8 mouse cellular contexts compared by ENCODE assay signal in genomic region chrX:70384917-70385275, GRCm38 (mm10). TPM values are rescaled to one million over a fixed set of nuclear protein-coding genes. Genes with fewer than 3 reads are reported as not detected.
DNase-seq lines count a peak whose midpoint lies in the region; ATAC-seq and TF ChIP-seq lines count a peak whose summit lies in the region.

No protein-coding gene starts in this region.

- TF ChIP-seq CTCF in left cerebral cortex, adult 2 months (IDR thresholded peaks at IDR 0.05): no peak

- H3K4me3 ChIP-seq in left cerebral cortex, adult 2 months: peak overlapping the region; percentile 54
- peak overlapping the region; percentile 50 for H3K4me3 ChIP-seq in embryonic facial prominence, embryonic 12.5 days
- peak overlapping the region; percentile 49 for H3K4me3 ChIP-seq in intestine, embryonic 15.5 days (replicated peaks)
- H3K4me3 ChIP-seq in neural tube, embryonic 12.5 days: peak overlapping the region; percentile 47

- peak overlapping the region; percentile 81 for H3K27ac ChIP-seq in left cerebral cortex, adult 2 months
- H3K27ac ChIP-seq in embryonic facial prominence, embryonic 12.5 days: peak overlapping the region; percentile 79; the same call in 1 of the 2 replicates
- H3K27ac ChIP-seq in intestine, embryonic 15.5 days: peak overlapping the region; percentile 66; the same call in 1 of the 2 replicates
- H3K27ac ChIP-seq in neural tube, embryonic 12.5 days: no peak overlapping the region

- 58% methylated on average over 3 of the region's 3 CpGs for WGBS in embryonic facial prominence, embryonic 12.5 days
- WGBS in intestine, embryonic 15.5 days: 54% methylated on average over 3 of the region's 3 CpGs
- WGBS in neural tube, embryonic 12.5 days: 49% methylated on average over 3 of the region's 3 CpGs

- H3K4me2 ChIP-seq in embryonic facial prominence, embryonic 12.5 days (replicated peaks): peak overlapping the region; percentile 49
- peak overlapping the region; percentile 52 for H3K4me2 ChIP-seq in intestine, embryonic 15.5 days (replicated peaks)
- H3K4me2 ChIP-seq in neural tube, embryonic 12.5 days (replicated peaks): peak overlapping the region; percentile 61

- intact Hi-C loops in left cerebral cortex, adult 2 months (cut with DNase I): loop anchor here (10.0 kb wide), 2 partner anchors 90 to 180 kb away; partner anchors contain the start of gene Tmem185a
- intact Hi-C loops in left cerebral cortex, postnatal 10 days (cut with DNase I): loop anchor here (10.0 kb wide), 1 partner anchor 90 kb away; the partner anchor contains the start of gene Tmem185a
- intact Hi-C loops in left cerebral cortex, postnatal 14 days (cut with DNase I): loop anchor here (10.0 kb wide), 1 partner anchor 100 kb away; no protein-coding TSS in a partner anchor

- peak; percentile 31; the same call in 1 of the 2 replicates for ATAC-seq in embryonic facial prominence, embryonic 12.5 days (ENCODE audit: insufficient number of reproducible peaks, insufficient read depth, low FRiP score, low TSS enrichment)
- ATAC-seq in intestine, embryonic 15.5 days: no peak
- ATAC-seq in neural tube, embryonic 12.5 days (ENCODE audit: low FRiP score, low read depth): peak; percentile 54

- H3K9ac ChIP-seq in embryonic facial prominence, embryonic 12.5 days: peak overlapping the region; percentile 53; the same call in 1 of the 2 replicates
- no peak overlapping the region for H3K9ac ChIP-seq in intestine, embryonic 15.5 days
- 0 out of 2 replicates have a peak overlapping the region, but pooled peaks have one; percentile 29 for H3K9ac ChIP-seq in neural tube, embryonic 12.5 days

- H3K9me3 ChIP-seq in embryonic facial prominence, embryonic 12.5 days: no peaks in the 10 kb centered on the region
- no peaks in the 10 kb centered on the region for H3K9me3 ChIP-seq in intestine, embryonic 15.5 days
- no peaks in the 10 kb centered on the region for H3K9me3 ChIP-seq in neural tube, embryonic 12.5 days

- H3K36me3 ChIP-seq in embryonic facial prominence, embryonic 12.5 days: no peaks in the 10 kb centered on the region
- no peaks in the 10 kb centered on the region for H3K36me3 ChIP-seq in intestine, embryonic 15.5 days
- no peaks in the 10 kb centered on the region for H3K36me3 ChIP-seq in neural tube, embryonic 12.5 days

- no peaks in the 10 kb centered on the region for H3K4me1 ChIP-seq in embryonic facial prominence, embryonic 12.5 days
- no peaks in the 10 kb centered on the region for H3K4me1 ChIP-seq in intestine, embryonic 15.5 days (replicated peaks)
- H3K4me1 ChIP-seq in neural tube, embryonic 12.5 days: 0 out of 2 replicates have a peak, but pooled peaks cover 4% of the 10 kb centered on the region

- no peak for DNase-seq in left cerebral cortex, adult 2 months (ENCODE audit: extremely low spot score in 1 of 2, low spot score in 2 of 2)
- DNase-seq in left cerebral cortex, postnatal 10 days (ENCODE audit: extremely low spot score in 1 of 2, low spot score in 2 of 2): no peak
- DNase-seq in left cerebral cortex, postnatal 14 days (ENCODE audit: low spot score in 2 of 2): no peak
- no peak for DNase-seq in thymus, postnatal 10 days (ENCODE audit: low spot score in 2 of 2)
- DNase-seq in frontal cortex, postnatal 14 days (ENCODE audit: low spot score in 2 of 2): no peak

- H3K27me3 ChIP-seq in embryonic facial prominence, embryonic 12.5 days: no peaks in the 10 kb centered on the region
- no peaks in the 10 kb centered on the region for H3K27me3 ChIP-seq in intestine, embryonic 15.5 days (replicated peaks)
- no peaks in the 10 kb centered on the region for H3K27me3 ChIP-seq in neural tube, embryonic 12.5 days (replicated peaks)

RNA-seq across cellular contexts. Expression of gene 1110012L19Rik, which starts 0.8 kb away (rescaled TPM):
- 10 to 100 TPM; 11.5 to 12.7 TPM for total RNA-seq in left cerebral cortex, adult 2 months (2021)
- 10 to 100 TPM; 17.7 to 20.9 TPM for total RNA-seq in left cerebral cortex, postnatal 10 days (2021)
- polyA plus RNA-seq in embryonic facial prominence, embryonic 12.5 days (2016; fragmentation: Nextera tagmentation; extraction: Ambion mirVana): 26.1 and 29.8 TPM in 2 replicates
- polyA plus RNA-seq in intestine, embryonic 15.5 days (2015; fragmentation: Nextera tagmentation; extraction: Ambion mirVana): 29.9 and 31.6 TPM in 2 replicates
- polyA plus RNA-seq in neural tube, embryonic 12.5 days (2016; fragmentation: Nextera tagmentation; extraction: Ambion mirVana): 30.1 and 31.4 TPM in 2 replicates
- total RNA-seq in left cerebral cortex, postnatal 14 days (2021): 10 to 100 TPM; 15.9 to 17.5 TPM

RNA-seq across cellular contexts. Expression of gene Ids, which starts 20.0 kb away (rescaled TPM):
- 100 to 1,000 TPM; 343 to 358 TPM for total RNA-seq in left cerebral cortex, adult 2 months (2021)
- 100 to 1,000 TPM; 376 to 413 TPM for total RNA-seq in left cerebral cortex, postnatal 10 days (2021)
- 3.7 and 4.6 TPM in 2 replicates for polyA plus RNA-seq in embryonic facial prominence, embryonic 12.5 days (2016; fragmentation: Nextera tagmentation; extraction: Ambion mirVana)
- 2.1 and 3.1 TPM in 2 replicates for polyA plus RNA-seq in intestine, embryonic 15.5 days (2015; fragmentation: Nextera tagmentation; extraction: Ambion mirVana)
- polyA plus RNA-seq in neural tube, embryonic 12.5 days (2016; fragmentation: Nextera tagmentation; extraction: Ambion mirVana): 6.8 and 7.2 TPM in 2 replicates
- total RNA-seq in left cerebral cortex, postnatal 14 days (2021): 100 to 1,000 TPM; 356 to 384 TPM
